8 mouse cellular contexts compared by ENCODE assay signal in genomic region chr16:4683581-4684456, GRCm38 (mm10). TPM values are rescaled to one million over a fixed set of nuclear protein-coding genes. Genes with fewer than 3 reads are reported as not detected.
A peak's percentile ranks its signal among the peaks of the same experiment; 100 is the strongest.
DNase-seq lines count a peak whose midpoint lies in the region; ATAC-seq lines count a peak whose summit lies in the region.

No protein-coding gene starts in this region.

- H3K9ac ChIP-seq in heart, embryonic 14.5 days (ENCODE audit: low read length): peak overlapping the region; percentile 96
- H3K9ac ChIP-seq in liver, embryonic 13.5 days: peak overlapping the region; percentile 89
- peak overlapping the region; percentile 98 for H3K9ac ChIP-seq in stomach, embryonic 16.5 days (ENCODE audit: low read length)

- H3K27me3 ChIP-seq in heart, embryonic 14.5 days (ENCODE audit: control insufficient read depth, insufficient read depth, low read length): no peaks in the 10 kb centered on the region
- no peaks in the 10 kb centered on the region for H3K27me3 ChIP-seq in liver, embryonic 13.5 days
- H3K27me3 ChIP-seq in stomach, embryonic 16.5 days (ENCODE audit: control insufficient read depth, insufficient read depth, low read length): no peaks in the 10 kb centered on the region

- peak; percentile 92 for DNase-seq in c-Kit-negative CD71-positive TER-119-positive erythroid progenitor cells, embryonic 14.5 days (ENCODE audit: low read depth, low spot score)
- peak; percentile 92 for DNase-seq in fibroblast of lung, adult 2 months (ENCODE audit: low read depth)
- peak; percentile 97 for DNase-seq in kidney, postnatal 14 days
- DNase-seq in liver, embryonic 13.5 days: peak; percentile 94
- peak; percentile 97 for DNase-seq in neural tube, embryonic 10.5 days (ENCODE audit: extremely low spot score, low spot score)

- H3K4me3 ChIP-seq in heart, embryonic 14.5 days (ENCODE audit: control insufficient read depth in 1 of 2, insufficient read depth in 1 of 2, low read depth in 1 of 2, low read length in 2 of 2): peak overlapping the region; percentile 70 to 98
- peak overlapping the region; percentile 89 for H3K4me3 ChIP-seq in liver, embryonic 13.5 days (replicated peaks)
- peak overlapping the region; percentile 98 for H3K4me3 ChIP-seq in stomach, embryonic 16.5 days (replicated peaks; ENCODE audit: low read length)

- H3K4me1 ChIP-seq in heart, embryonic 14.5 days (ENCODE audit: control insufficient read depth in 2 of 2, insufficient read depth in 2 of 2, low read length in 2 of 2): peaks cover under 1 to 19% of the 10 kb centered on the region in 2 experiments; a peak in 3 of 4 replicates
- peaks cover 59% of the 10 kb centered on the region for H3K4me1 ChIP-seq in liver, embryonic 13.5 days (replicated peaks)
- peaks cover 11% of the 10 kb centered on the region for H3K4me1 ChIP-seq in stomach, embryonic 16.5 days (ENCODE audit: control insufficient read depth, insufficient read depth, low read length)

- no peaks in the 10 kb centered on the region for H3K9me3 ChIP-seq in heart, embryonic 14.5 days (ENCODE audit: control insufficient read depth, low read length)
- H3K9me3 ChIP-seq in liver, embryonic 13.5 days (replicated peaks): no peaks in the 10 kb centered on the region
- H3K9me3 ChIP-seq in stomach, embryonic 16.5 days (replicated peaks; ENCODE audit: control insufficient read depth, low read length): no peaks in the 10 kb centered on the region

- H3K27ac ChIP-seq in heart, embryonic 14.5 days (replicated peaks in 1 of 2; ENCODE audit: control insufficient read depth in 1 of 2, insufficient read depth in 1 of 2, low read depth in 2 of 2, low read length in 2 of 2): peak overlapping the region; percentile 74 to 86
- H3K27ac ChIP-seq in liver, embryonic 13.5 days: peak overlapping the region; percentile 81
- peak overlapping the region; percentile 91 for H3K27ac ChIP-seq in stomach, embryonic 16.5 days (ENCODE audit: low read length)

- H3K4me2 ChIP-seq in heart, embryonic 14.5 days (ENCODE audit: low read length): peak overlapping the region; percentile 97
- H3K4me2 ChIP-seq in liver, embryonic 13.5 days: peak overlapping the region; percentile 93
- H3K4me2 ChIP-seq in stomach, embryonic 16.5 days (ENCODE audit: low read depth, low read length): peak overlapping the region; percentile 98

- peaks cover 21% of the 10 kb centered on the region for H3K36me3 ChIP-seq in heart, embryonic 14.5 days (ENCODE audit: control insufficient read depth, insufficient read depth, low read length)
- peaks cover 20% of the 10 kb centered on the region for H3K36me3 ChIP-seq in liver, embryonic 13.5 days
- H3K36me3 ChIP-seq in stomach, embryonic 16.5 days (ENCODE audit: control insufficient read depth, insufficient read depth, low read length): no peaks in the 10 kb centered on the region

- ATAC-seq in CD4-positive, CD25-positive, alpha-beta regulatory T cell, adult 4 months: peak; percentile 77
- peak; percentile 75 for ATAC-seq in heart, embryonic 14.5 days (ENCODE audit: insufficient number of reproducible peaks, insufficient read depth, low FRiP score, low read depth)
- ATAC-seq in liver, embryonic 13.5 days (ENCODE audit: low read depth): peak; percentile 80
- ATAC-seq in stomach, embryonic 16.5 days (ENCODE audit: insufficient read depth, low FRiP score): peak; percentile 89

- WGBS in heart, embryonic 14.5 days: under 1% methylated on average over 54 of the region's 54 CpGs
- under 1% methylated on average over 54 of the region's 54 CpGs for WGBS in liver, embryonic 13.5 days (ENCODE audit: insufficient replicate concordance)
- under 1% methylated on average over 54 of the region's 54 CpGs for WGBS in stomach, embryonic 16.5 days

RNA-seq across cellular contexts. Expression of gene Coro7, which starts 4.2 kb away (rescaled TPM):
- polyA plus RNA-seq in CD4-positive, CD25-positive, alpha-beta regulatory T cell, adult 4 months (2017; shearing (Covaris generic)): 100 to 1,000 TPM; 102 to 174 TPM
- 11.9 TPM in 2 replicates for polyA plus RNA-seq in heart, embryonic 14.5 days (2014; fragmentation: Nextera tagmentation; extraction: Ambion mirVana)
- 7.0 and 9.9 TPM in 2 replicates for polyA plus RNA-seq in liver, embryonic 13.5 days (2015; fragmentation: Nextera tagmentation; extraction: Ambion mirVana)
- 19.7 and 20.6 TPM in 2 replicates for polyA plus RNA-seq in stomach, embryonic 16.5 days (2015; fragmentation: Nextera tagmentation; extraction: Ambion mirVana)

RNA-seq across cellular contexts. Expression of gene Nmral1, which starts 35.3 kb away (rescaled TPM):
- polyA plus RNA-seq in CD4-positive, CD25-positive, alpha-beta regulatory T cell, adult 4 months (2017; shearing (Covaris generic)): 10 to 100 TPM in 1 of 2 experiments, 1 to 10 TPM in 1; 7.4 to 10.3 TPM
- 28.4 and 36.1 TPM in 2 replicates for polyA plus RNA-seq in heart, embryonic 14.5 days (2014; fragmentation: Nextera tagmentation; extraction: Ambion mirVana)
- polyA plus RNA-seq in liver, embryonic 13.5 days (2015; fragmentation: Nextera tagmentation; extraction: Ambion mirVana): 48.0 and 48.2 TPM in 2 replicates
- polyA plus RNA-seq in stomach, embryonic 16.5 days (2015; fragmentation: Nextera tagmentation; extraction: Ambion mirVana): 44.7 and 45.6 TPM in 2 replicates

RNA-seq across cellular contexts. Expression of gene Hmox2, which starts 42.3 kb away (rescaled TPM):
- polyA plus RNA-seq in CD4-positive, CD25-positive, alpha-beta regulatory T cell, adult 4 months (2017; shearing (Covaris generic)): 100 to 1,000 TPM; 114 to 119 TPM
- 87.1 and 103 TPM in 2 replicates for polyA plus RNA-seq in heart, embryonic 14.5 days (2014; fragmentation: Nextera tagmentation; extraction: Ambion mirVana)
- polyA plus RNA-seq in liver, embryonic 13.5 days (2015; fragmentation: Nextera tagmentation; extraction: Ambion mirVana): 38.9 and 40.1 TPM in 2 replicates
- 83.3 and 85.2 TPM in 2 replicates for polyA plus RNA-seq in stomach, embryonic 16.5 days (2015; fragmentation: Nextera tagmentation; extraction: Ambion mirVana)

RNA-seq across cellular contexts. Expression of gene Dnaja3, which starts 44.0 kb away (rescaled TPM):
- polyA plus RNA-seq in CD4-positive, CD25-positive, alpha-beta regulatory T cell, adult 4 months (2017; shearing (Covaris generic)): 10 to 100 TPM; 24.4 to 29.0 TPM
- polyA plus RNA-seq in heart, embryonic 14.5 days (2014; fragmentation: Nextera tagmentation; extraction: Ambion mirVana): 68.9 and 70.3 TPM in 2 replicates
- polyA plus RNA-seq in liver, embryonic 13.5 days (2015; fragmentation: Nextera tagmentation; extraction: Ambion mirVana): 51.8 and 62.5 TPM in 2 replicates
- 73.1 and 76.6 TPM in 2 replicates for polyA plus RNA-seq in stomach, embryonic 16.5 days (2015; fragmentation: Nextera tagmentation; extraction: Ambion mirVana)

RNA-seq across cellular contexts. Expression of gene Vasn, which starts 44.1 kb away (rescaled TPM):
- polyA plus RNA-seq in CD4-positive, CD25-positive, alpha-beta regulatory T cell, adult 4 months (2017; shearing (Covaris generic)): 1 to 10 TPM; 2.2 to 2.9 TPM
- polyA plus RNA-seq in heart, embryonic 14.5 days (2014; fragmentation: Nextera tagmentation; extraction: Ambion mirVana): 11.9 and 12.8 TPM in 2 replicates
- polyA plus RNA-seq in liver, embryonic 13.5 days (2015; fragmentation: Nextera tagmentation; extraction: Ambion mirVana): 2.9 TPM in 2 replicates
- polyA plus RNA-seq in stomach, embryonic 16.5 days (2015; fragmentation: Nextera tagmentation; extraction: Ambion mirVana): 18.3 and 18.4 TPM in 2 replicates

Comparison
In these comparisons a context has a peak if more than half of its experiments do, and no peak if none do; other contexts are left out.
1. Peak in every context shown above with its lines: DNase-seq, ATAC-seq, H3K4me3 ChIP-seq and H3K27ac ChIP-seq.